Mouse (Mus musculus) adrenal gland, adult 2 months (tissue): ENCODE data around the gene Mamstr. TPM values are rescaled to one million over a fixed set of nuclear protein-coding genes. Genes with fewer than 3 reads are reported as not detected.
A peak's percentile ranks its signal among the peaks of the same experiment; 100 is the strongest.

Experiments
- DNase-seq: peaks from one replicate; pipeline ENCODE4 v3.0.0; 2021
- long read RNA-seq: library from polyadenylated mRNA; stranded (forward); transcript quantifications from one replicate; pipeline ENCODE4 v2.0.0, GENCODE M21; 2021
- polyA plus RNA-seq: library from polyadenylated mRNA; depleted of rRNA; stranded (reverse); fragments of >200 nt; gene quantifications from 2 replicates; pipeline ENCODE4 v1.2.3, GENCODE M21; 2012; rRNA removed
- total RNA-seq, 2 experiments: library from RNA; stranded (reverse); gene quantifications; 2 replicates each; pipeline ENCODE4 v1.2.3; 2021

Mamstr gene
- total RNA-seq (1 to 10 TPM; 3.0 to 5.8 TPM), polyA plus RNA-seq (5.1 and 5.8 TPM in 2 replicates)
- long read RNA-seq, partial matches to known transcripts, result 0 of 1 reads
- long read RNA-seq, other reads (novel, unspliced or antisense), result 1 of 1 reads

DNA sequence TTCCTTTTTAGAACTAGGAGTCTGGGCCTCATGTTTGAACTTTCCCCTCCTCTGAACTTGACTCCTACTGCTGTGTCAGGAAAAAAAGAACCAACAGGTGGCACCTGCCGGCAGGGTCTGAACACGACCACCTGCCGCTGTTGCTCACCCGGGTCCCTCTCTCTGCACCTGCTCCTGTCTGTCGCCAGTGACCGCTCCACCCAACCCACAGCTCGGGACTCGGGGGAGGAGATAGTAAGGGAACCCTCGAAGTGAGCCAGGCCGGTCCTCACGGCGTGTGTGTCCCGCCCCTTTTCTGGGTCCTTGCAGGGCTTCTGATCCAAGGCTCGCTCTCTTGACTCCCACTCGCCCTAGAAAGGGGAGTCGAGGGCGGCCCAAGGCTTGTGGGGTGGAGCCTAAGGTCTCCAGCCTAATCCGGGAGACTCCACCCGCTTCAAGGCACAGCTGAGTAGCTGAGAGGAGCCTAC lies at the start of gene Mamstr:
TSS of gene Mamstr (plus strand) at position 417 of the 467 bp plus-strand sequence.
- no peak for DNase-seq

DNA sequence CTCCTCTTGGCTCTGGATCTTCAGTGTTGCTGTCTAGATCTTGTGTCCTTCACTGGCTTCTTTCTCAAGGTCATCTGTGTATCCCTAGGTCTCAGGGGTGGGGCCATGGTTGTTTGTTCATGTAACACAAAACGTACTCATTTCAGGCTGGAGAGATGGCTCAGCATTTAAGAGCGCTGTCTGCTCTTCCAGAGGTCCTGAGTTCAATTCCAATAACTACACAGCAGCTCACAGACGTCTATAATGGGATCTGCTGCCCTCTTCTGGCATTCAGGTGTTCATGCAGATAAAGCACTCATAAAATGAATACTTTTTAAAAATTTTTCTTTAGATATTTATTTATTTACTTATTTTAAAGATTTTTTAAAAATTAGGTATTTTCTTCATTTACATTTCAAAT lies 48.9 kb upstream of the Mamstr start:
- no peak for DNase-seq

DNA sequence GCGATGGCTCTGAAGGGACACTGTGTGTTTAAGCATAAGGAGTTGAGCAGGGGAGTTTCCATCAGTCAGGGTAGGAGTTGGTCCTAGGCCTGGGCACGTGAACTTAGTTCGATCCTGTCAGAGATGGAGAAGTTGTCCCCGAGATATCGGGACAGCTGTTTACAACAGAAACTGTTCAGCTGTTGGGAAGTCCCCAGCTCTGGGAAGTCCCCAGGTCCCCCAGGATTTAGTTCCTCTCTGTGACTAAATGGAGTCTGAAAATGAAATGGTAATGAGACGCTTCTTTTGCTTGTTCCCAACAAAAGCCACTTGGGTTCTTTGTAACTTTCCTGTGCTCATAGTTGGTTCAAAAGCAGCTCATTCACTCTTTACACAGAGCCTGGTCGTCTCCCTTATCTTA lies 47.9 kb upstream of the Mamstr start:
- no peak for DNase-seq

DNA sequence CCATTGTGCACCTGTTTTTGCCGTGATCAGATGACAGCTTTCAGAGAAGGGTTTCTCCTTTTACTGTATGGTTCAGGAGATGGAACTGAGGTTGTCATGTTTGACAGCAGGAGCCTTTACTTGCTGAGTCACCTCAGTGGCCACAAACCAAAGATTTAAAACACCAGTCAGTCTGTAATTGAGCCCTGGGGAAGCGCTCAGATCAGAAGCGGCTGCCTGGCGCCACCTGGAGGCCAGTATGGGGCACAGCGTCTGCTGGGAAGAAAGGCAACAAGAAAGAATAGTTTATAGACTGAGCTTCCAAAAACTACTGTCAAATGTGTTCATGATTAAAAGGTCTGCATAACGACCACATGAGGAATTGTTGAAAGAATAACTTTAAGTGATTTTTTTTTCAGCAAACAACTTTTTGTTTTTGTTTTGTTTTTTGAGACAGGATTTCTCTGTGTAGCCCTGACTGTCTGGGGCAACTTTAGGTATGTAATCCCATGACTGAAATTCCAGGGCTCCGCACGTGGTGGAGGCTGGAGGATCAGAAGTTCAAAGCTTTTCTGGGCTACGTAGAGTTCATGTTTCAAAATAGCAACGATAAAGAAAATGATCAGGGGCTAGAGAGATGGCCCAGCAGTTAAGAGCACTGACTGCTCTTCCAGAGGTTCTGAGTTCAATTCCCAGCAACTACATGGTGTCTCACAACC lies 46.5 kb upstream of the Mamstr start:
- DNase-seq, result peak; percentile 74

DNA sequence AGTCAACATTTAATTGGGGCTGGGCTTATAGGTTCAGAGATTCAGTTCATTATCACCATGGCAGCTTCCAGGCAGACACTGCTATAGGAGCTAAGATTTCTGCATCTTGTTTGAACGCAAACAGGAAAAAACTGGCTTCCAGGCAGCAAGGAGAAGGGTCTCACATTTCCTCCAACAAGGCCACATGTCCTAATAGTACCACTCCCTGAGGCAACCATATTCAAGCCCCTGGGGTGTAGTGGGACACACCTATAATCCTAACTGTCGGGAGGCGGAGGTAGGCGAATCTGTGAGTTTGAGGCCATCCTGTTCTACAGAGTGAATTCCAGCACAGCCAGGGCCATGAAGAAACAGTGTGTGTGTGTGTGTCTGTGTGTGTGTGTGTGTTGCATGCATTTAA lies 44.6 kb upstream of the Mamstr start:
- DNase-seq, result no peak

DNA sequence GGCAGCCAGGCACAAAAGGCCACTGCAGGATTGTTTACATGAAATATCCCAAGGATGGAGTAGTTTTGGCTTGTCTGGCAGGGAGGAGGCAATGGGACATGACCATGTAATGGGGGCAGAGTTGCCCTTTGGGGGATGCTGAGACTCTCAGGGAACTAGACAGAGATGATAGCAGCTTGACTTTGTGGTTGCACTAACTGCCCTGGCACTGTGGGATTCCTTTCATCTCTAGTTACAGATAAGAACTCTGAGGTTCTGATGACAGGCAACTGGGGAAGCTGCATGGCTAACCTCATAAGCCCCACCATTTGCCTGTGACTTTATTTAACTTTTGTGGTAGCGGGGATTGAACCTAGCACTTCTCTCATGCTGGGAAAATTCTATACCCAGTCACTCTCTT lies 43.7 kb upstream of the Mamstr start:
- no peak for DNase-seq

DNA sequence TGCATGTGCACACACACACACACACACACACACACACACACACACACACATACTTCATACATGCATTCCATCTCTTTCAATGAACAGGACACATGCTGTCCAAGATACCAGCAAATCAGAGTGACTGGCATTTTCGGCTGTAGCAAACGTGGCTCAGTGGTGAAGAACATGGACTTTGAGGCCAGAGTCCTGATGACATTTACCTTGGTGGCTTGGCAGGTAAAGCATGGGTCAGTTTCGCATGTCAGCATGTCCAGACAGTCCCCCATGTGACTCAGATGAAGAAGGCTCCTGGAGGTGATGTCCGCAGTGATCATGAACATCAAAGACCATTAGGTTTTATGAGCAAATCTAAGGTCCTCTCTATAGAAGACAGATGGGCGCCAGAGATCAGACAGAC lies 42.8 kb upstream of the Mamstr start:
- no peak for DNase-seq

DNA sequence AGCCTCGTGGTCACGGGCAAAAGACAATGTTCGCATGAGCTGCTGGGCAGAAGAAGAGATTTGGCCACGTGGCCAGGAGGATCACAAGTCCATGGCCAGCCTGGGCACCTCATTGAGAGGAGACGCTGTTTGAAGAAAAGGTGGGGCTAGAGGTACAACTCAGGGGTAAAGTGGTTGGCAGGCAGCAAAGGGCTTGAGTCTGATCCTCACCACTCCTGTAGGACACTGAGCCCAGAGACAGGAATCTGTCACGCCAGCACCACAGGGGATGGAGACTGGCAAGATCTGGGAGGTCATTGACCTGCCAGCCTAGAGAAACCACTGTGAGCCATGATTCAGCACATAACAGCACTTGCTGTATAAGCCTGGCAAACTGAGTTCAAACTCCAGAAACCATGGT lies 42.2 kb upstream of the Mamstr start:
- DNase-seq, result no peak

DNA sequence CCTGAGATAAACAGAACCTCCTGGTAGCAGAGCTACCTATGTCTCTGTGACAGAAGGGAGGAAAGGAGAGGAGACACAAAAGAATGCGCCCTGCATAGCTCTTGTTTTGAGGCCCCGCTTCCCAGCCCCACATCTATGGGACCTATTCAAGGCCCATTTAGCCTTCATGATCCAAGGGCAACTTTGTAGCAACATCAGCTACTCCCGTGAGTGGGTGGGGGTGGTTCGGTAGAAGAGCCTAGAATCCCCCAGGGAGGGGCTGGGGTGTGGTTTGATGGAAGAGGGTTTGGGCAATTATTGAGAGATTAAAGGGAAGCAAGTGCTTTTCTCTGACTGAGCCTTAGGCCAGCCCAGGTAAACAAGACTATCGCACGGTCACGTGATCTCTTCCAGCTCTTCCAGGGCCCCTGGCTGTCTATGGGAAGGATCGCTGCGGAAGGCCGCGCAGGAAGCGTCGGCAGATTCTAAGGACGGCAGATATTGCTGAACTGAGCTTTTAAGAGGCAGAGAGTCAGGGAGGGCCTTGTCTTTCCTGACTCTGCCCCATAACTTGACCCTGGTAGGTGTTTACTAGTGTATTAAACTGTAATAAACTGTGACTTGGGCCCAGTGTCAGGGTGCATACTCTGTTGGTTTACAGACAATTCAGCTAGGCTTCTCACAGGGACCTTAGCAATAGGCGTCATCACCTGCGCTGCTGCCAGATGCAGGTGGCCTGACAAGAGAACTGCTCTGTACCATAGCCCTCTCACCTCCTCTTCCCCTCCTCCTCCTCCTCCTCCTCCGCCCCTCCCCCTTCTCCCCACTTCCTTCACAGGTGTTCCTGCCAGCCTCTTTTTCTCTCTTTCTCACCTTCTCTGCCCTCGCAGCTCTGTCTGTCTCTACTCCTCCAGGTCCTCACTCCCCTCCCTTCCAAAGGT lies 40.6 kb upstream of the Mamstr start:
- no peak for DNase-seq

DNA sequence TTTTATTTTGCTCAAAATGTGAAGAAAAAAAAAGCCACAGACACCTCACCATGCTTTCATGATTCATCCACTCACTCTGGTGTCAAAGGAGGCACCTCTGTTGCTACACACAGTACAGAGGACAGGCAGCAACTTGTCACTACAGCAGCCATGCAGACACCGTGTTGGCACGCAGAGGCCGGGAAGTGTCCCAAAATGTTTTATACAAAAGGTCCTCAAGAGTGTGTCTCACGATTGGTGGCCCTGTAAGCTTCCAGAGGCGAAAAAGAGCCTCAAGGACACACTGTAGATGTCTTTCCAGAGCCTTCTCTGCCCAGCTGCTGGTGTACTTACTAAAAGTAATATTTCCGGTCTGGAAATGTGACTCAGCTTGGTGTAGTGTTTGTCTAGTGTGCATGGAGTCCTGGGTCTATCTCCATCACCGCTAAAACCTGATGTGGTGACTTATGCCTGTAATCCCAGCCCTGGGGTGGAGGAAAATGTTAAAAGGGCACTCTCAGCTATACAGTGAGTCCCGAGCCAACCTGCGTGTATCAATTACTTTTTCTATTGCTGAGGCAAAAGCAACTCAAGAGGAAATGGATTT lies 34.0 kb upstream of the Mamstr start:
- DNase-seq, result peak; percentile 51

DNA sequence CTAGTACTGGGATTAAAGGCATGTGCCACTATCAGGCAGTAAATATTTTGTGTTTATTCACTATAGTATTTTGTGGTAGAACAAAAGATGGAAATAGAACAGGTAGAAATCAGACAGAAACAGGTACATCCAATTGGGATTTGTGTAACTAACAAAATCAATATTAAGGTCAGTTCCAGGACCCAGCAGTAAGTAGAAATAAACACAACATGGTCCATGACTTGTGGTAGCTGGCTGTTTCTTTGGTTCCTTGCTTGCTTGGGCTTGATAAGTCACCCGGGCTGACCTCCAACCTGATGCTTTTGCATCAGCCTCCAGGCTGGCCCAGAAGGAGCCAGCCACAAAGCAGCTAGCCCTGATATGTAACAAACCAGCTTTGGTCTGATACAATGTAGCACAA lies 30.3 kb upstream of the Mamstr start:
- DNase-seq, result no peak

DNA sequence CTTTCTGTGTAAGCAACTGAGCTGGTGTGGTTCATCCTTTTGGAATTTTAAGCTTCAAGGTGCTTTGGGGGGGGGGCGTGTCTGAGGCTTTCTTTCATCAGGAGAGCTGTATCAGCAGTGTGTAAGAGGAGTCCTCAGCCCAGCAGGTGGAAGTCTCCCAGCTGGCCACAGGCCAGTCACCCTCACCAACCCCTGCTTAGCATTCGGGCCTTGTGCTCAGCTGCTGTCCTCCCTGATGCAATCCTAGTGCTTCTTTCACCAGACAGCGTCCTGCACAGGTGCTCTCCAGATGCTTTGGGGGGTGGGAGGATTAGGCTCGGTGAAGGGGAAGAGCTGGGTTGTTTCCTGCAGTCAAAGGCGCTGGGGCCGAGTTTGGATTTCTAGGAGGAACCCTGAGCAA lies 23.5 kb upstream of the Mamstr start:
- no peak for DNase-seq

DNA sequence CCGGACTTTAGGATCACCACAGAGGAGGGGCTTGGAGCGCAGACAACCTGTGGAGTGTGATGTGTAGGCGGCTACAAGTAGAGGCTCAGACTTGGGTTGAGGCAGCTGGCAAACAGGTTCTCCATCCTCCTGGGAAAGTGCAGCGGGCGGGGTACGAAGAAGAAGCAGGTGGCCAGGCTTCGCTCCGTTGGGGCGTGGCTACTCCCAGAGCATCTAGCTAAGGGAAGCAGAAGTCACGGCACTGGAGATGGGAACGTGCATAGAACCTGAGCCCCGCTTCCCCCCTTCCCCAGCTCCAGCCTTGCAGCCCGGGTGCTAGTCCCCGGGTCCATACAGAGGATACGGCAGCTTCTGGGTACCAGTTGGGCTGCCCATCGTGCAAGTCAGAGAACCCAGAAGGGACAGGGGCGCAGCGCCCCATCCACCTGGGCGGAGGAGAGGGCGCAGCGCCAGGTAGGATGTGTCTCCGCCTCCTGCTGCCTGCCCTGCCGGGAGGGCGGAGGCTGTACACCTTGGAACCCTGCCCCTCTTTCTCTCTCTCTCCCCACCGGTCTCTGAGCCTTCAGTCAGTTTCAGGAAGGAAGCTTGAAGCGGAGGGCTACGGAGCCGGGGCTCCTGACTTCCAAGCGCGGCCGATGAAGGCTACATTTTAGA lies 22.6 kb upstream of the Mamstr start, which contains the start of gene Fut1:
TSS of gene Fut1 (plus strand) at position 248 of the 654 bp plus-strand sequence.
- DNase-seq, result no peak

DNA sequence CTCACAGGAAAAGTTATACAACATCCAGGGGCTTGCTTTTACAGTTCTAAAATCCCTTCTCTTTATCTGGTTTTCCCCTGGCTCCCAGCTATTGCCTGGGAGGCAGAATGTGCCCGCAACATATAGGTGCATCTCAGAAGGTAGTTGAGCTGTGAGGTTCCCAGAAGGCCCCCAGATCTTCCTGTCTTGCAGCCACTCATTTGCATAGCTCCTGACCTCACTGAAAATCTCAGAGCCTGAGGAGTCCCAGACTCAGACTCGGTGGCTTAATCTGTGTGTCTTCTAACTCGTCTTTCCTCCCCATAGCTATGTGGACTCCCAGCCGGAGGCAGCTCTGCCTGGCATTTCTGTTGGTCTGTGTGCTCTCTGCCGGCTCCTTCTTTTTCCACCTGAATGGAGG lies 21.5 kb upstream of the Mamstr start:
- DNase-seq, result no peak

DNA sequence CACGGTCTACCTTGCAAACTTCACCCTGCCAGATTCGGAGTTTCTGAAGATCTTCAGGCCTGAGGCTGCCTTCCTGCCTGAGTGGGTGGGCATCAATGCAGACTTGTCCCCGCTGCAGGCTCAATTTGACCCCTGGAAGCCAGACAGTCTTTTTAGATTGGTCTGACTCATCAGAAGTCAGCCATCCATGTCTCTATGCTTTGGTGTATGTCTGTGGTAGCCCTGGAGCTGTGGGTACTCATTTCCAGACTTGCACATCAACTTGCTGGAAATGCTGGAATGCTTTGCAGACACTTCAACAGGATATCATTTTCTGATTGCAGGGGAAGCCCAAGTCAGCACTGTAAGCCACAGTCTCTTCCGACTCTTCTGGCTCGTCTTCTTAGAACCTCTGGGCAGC lies 20.2 kb upstream of the Mamstr start:
- no peak for DNase-seq

DNA sequence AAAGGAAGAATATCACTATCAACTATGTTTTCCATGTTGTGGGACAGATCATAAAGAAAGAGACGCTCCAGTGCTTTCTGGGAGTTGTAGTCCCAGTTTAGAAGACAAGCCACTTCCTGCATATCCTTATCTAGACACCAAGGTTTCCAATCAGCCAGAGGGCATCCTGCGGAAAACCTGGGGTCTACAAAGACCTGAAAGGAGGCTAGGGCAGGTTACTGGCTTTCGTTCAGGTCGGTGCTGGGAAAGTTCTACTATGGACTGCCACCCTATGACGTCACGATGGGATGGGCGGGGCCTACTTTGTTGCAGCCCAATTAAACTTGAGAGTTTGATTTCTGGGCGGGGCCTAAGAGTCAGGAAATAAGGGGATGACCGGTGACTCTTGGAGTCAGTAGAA lies 18.3 kb upstream of the Mamstr start, which contains the start of gene Izumo1:
TSS of gene Izumo1 (plus strand) at position 369 of the 400 bp plus-strand sequence.
- DNase-seq, result no peak

DNA sequence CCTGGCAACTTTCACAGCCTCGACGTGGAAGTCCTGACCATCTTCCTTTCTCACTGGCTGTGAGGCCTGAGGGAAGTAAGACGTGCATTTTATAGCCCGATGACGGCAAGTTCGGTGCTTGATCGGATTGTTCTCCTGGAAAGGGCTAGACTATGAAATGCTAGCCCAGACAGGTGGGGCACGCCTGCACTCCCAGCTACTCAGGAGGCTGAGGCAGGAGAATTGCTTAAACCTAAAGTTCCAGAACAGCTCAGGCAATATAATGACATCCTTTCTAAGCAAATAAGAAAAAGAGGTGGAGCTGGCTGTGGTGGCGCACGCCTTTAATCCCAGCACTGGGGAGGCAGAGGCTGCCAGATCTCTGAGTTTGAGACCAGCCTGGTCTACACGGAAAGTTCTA lies 16.3 kb upstream of the Mamstr start:
- no peak for DNase-seq

DNA sequence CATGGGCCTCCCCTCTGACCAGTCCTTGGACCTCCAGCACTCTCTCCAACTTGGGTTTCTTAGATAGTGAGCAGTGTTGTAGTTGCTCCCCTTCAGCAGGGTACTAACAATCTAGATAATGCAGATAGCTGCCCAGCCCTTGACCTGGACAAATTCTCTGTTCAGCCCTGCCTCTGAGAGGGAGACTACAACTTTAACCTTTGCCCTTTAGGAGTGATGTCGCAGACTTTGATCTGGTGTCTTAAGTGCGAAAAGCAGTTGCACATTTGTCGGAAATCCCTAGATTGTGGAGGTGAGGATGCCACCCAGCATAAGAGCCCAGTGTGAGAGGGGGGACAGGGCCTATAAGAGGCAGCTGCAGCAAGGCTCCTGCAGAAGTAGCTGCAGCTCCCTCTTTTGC lies 15.1 kb upstream of the Mamstr start:
- no peak for DNase-seq

DNA sequence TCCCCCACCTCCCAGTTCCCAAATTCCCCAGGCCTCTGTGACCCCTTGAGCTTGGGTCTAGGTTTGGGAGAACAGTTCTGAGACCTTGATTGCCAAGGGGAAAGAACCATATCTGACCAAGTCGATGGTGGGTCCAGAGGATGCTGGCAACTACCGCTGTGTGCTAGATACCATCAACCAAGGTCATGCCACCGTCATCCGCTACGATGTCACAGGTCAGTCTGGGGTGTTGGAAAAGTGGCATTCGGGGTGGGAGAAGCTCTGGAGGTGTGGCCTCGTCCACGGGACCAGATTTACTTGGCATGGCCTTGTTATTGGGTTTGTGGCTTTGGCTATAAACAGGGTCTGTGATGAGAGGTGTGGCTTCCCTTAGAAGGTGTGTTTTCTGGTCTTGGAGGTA lies 14.3 kb upstream of the Mamstr start:
- no peak for DNase-seq

DNA sequence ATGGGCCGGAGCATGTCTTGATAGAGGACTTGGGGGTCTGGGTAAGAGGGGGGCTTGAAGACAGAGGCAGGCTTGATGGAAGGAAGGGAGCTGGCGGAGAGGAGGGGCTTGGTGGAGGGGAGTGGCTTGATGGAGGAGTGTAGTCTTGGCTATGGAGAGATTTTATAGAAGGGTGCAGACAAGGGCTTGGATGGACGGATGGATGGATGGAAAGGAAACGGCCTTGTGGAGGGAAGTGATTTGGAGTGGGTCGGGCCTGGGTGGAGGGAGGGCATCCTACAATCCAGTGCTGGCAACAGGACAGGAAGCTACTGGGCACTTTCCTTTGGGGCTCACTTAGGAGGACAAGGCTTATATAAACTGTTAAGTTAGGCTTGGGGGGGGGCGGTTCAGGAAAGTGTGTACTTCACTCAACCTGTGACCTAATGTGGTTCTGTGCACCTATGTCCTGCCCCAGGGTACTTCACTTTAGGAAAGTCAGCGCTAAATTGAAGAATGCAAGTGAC lies 13.2 kb upstream of the Mamstr start:
- no peak for DNase-seq

DNA sequence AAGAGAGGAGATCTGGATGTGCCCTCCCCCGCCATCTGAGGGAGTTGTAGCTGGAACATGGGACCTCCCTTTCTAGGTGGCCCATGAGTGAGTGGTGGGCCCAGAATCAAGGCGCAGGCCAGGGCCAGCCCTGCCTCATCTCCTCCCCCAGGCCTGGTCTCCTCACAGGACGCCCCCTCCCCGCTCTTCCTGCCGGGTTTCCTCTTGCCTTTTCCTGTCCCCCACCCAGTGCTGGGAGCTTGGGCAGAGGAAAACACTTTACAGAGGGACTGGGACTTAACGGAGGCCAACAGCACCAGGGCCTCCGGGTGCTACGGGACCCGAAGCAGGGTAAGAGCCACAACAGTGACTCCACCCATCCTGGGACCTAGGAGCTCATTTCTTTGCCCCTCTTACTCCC lies 12.5 kb upstream of the Mamstr start, which contains the start of gene Rasip1:
TSS of gene Rasip1 (plus strand) at position 228 of the 400 bp plus-strand sequence.
- peak; percentile 70 for DNase-seq
